Comparison of ENCODE assay signal across 8 mouse cellular contexts in the genomic region with DNA sequence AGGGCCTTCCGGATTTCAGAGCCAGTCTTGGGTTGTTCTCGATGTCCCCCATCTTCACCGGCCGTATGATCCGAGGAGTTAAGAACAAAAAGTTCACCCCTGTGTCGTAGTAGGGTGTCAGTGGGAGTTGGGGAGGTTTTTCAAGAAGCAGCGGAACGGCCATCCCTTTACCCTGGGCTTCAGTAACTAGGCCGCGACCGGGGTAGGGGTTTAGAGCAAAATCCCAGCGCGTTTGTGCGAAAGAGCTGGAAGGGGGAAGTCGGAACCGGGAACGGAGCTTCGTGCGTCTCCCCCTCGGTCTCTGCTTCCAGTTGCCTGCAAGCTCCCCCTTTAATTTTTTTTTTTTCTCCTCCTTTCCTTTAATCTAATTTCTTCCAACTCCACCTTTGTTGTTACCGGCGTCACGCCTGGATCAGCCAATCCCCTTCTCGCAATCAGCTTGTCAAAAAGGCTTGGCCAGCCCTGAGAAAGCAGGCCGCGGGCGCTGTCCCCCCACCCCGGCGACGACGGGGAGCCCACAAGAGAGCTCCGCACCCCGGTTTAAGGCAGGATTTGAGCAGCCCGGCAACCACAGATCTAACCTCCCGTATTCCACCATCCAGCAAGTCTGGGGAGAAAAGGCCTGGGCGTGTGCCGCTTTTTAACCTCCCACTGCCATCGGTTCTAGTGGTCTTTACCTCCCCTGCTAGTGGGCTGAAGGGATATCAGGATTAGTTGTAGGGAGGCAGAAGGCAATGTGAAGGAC. TPM values are rescaled to one million over a fixed set of nuclear protein-coding genes. Genes with fewer than 3 reads are reported as not detected.
A peak's percentile ranks its signal among the peaks of the same experiment; 100 is the strongest.
DNase-seq lines count a peak whose midpoint lies in the region; ATAC-seq lines count a peak whose summit lies in the region.

No protein-coding gene starts in this region.

- no peaks in the 10 kb centered on the region for H3K9me3 ChIP-seq in intestine, embryonic 15.5 days

- peak overlapping the region; percentile 98 for H3K27ac ChIP-seq in intestine, embryonic 15.5 days

- H3K27me3 ChIP-seq in intestine, embryonic 15.5 days (replicated peaks) = no peaks in the 10 kb centered on the region

- peak overlapping the region; percentile 96 for H3K4me2 ChIP-seq in intestine, embryonic 15.5 days (replicated peaks)

- H3K4me1 ChIP-seq in intestine, embryonic 15.5 days (replicated peaks) = peaks cover 20% of the 10 kb centered on the region

- H3K4me3 ChIP-seq in intestine, embryonic 15.5 days (replicated peaks) = peak overlapping the region; percentile 69

- 1% methylated on average over 38 of the region's 38 CpGs for WGBS in intestine, embryonic 15.5 days

- intact Hi-C loops in gastrocnemius, postnatal 36 days (cut with DNase I) = loop anchor here (1.0 kb wide), 1 partner anchor 87 kb away; the partner anchor contains the start of gene Slc25a39
- intact Hi-C loops in left cerebral cortex, postnatal 14 days (cut with DNase I) = loop anchor here (2.0 kb wide), 1 partner anchor 75 kb away; no protein-coding TSS in a partner anchor

- H3K36me3 ChIP-seq in intestine, embryonic 15.5 days = peaks cover 2% of the 10 kb centered on the region

- ATAC-seq in intestine, embryonic 15.5 days = no peak
- peak; percentile 27 for ATAC-seq in megakaryocyte progenitor cell, adult 5-6 weeks (replicated peaks; ENCODE audit: poor library complexity)

- peak; percentile 93 for DNase-seq in adrenal gland, postnatal 10 days
- DNase-seq in embryo, embryonic 11.5 days (ENCODE audit: low read depth, low spot score) = peak; percentile 56
- DNase-seq in gastrocnemius, postnatal 36 days = peak; percentile 77 to 79
- peak; percentile 92 to 93 for DNase-seq in left cerebral cortex, postnatal 14 days (ENCODE audit: low spot score in 2 of 2)
- peak; percentile 88 for DNase-seq in right cerebral cortex, postnatal 14 days
- peak; percentile 71 to 87 for DNase-seq in urinary bladder, postnatal 36 days (ENCODE audit: low spot score in 2 of 2)

- H3K9ac ChIP-seq in intestine, embryonic 15.5 days = peak overlapping the region; percentile 100

RNA-seq across cellular contexts. Expression of gene Ubtf, which starts 0.6 kb away (rescaled TPM):
- total RNA-seq in adrenal gland, postnatal 10 days (2021) = 100 to 1,000 TPM in 1 of 2 experiments, 10 to 100 TPM in 1; 96.3 to 100 TPM
- 10 to 100 TPM; 29.1 to 37.7 TPM for total RNA-seq in gastrocnemius, postnatal 36 days (2021)
- 77.8 and 80.2 TPM in 2 replicates for polyA plus RNA-seq in intestine, embryonic 15.5 days (2015; fragmentation: Nextera tagmentation; extraction: Ambion mirVana)
- 100 to 1,000 TPM; 104 to 108 TPM for total RNA-seq in left cerebral cortex, postnatal 14 days (2021)
- 31.7 and 34.1 TPM in 2 replicates for total RNA-seq in megakaryocyte progenitor cell, adult 5-6 weeks (2015)
- total RNA-seq in megakaryocyte progenitor cell, adult 5-6 weeks (2017) = 131 and 155 TPM in 2 replicates

RNA-seq across cellular contexts. Expression of gene Atxn7l3, which starts 23.7 kb away (rescaled TPM):
- 10 to 100 TPM; 47.2 to 51.3 TPM for total RNA-seq in adrenal gland, postnatal 10 days (2021)
- total RNA-seq in gastrocnemius, postnatal 36 days (2021) = 10 to 100 TPM; 11.4 to 11.9 TPM
- 11.8 and 13.6 TPM in 2 replicates for polyA plus RNA-seq in intestine, embryonic 15.5 days (2015; fragmentation: Nextera tagmentation; extraction: Ambion mirVana)
- total RNA-seq in left cerebral cortex, postnatal 14 days (2021) = 100 to 1,000 TPM; 180 to 196 TPM
- 19.0 and 19.1 TPM in 2 replicates for total RNA-seq in megakaryocyte progenitor cell, adult 5-6 weeks (2015)
- total RNA-seq in megakaryocyte progenitor cell, adult 5-6 weeks (2017) = 19.5 and 25.6 TPM in 2 replicates

RNA-seq across cellular contexts. Expression of gene Tmub2, which starts 35.4 kb away (rescaled TPM):
- 10 to 100 TPM; 36.6 to 41.1 TPM for total RNA-seq in adrenal gland, postnatal 10 days (2021)
- 10 to 100 TPM; 12.7 to 13.5 TPM for total RNA-seq in gastrocnemius, postnatal 36 days (2021)
- 44.3 and 48.5 TPM in 2 replicates for polyA plus RNA-seq in intestine, embryonic 15.5 days (2015; fragmentation: Nextera tagmentation; extraction: Ambion mirVana)
- total RNA-seq in left cerebral cortex, postnatal 14 days (2021) = 10 to 100 TPM; 66.1 to 69.5 TPM
- 15.3 and 16.3 TPM in 2 replicates for total RNA-seq in megakaryocyte progenitor cell, adult 5-6 weeks (2015)
- total RNA-seq in megakaryocyte progenitor cell, adult 5-6 weeks (2017) = 21.4 and 24.8 TPM in 2 replicates

RNA-seq across cellular contexts. Expression of gene Slc4a1, which starts 45.9 kb away (rescaled TPM):
- total RNA-seq in adrenal gland, postnatal 10 days (2021) = 10 to 100 TPM; 26.6 to 64.2 TPM
- total RNA-seq in gastrocnemius, postnatal 36 days (2021) = under 1 TPM in 1 of 2 experiments, not detected in 1; 0.31 TPM
- 15.2 and 18.0 TPM in 2 replicates for polyA plus RNA-seq in intestine, embryonic 15.5 days (2015; fragmentation: Nextera tagmentation; extraction: Ambion mirVana)
- total RNA-seq in left cerebral cortex, postnatal 14 days (2021) = 1 to 10 TPM; 1.2 to 1.3 TPM
- 1.1 and 2.0 TPM in 2 replicates for total RNA-seq in megakaryocyte progenitor cell, adult 5-6 weeks (2015)
- total RNA-seq in megakaryocyte progenitor cell, adult 5-6 weeks (2017) = 0.61 and 0.62 TPM in 2 replicates

RNA-seq across cellular contexts. Expression of gene Asb16, which starts 51.6 kb away (rescaled TPM):
- total RNA-seq in adrenal gland, postnatal 10 days (2021) = 1 to 10 TPM; 1.1 to 2.6 TPM
- 10 to 100 TPM; 76.7 to 88.7 TPM for total RNA-seq in gastrocnemius, postnatal 36 days (2021)
- polyA plus RNA-seq in intestine, embryonic 15.5 days (2015; fragmentation: Nextera tagmentation; extraction: Ambion mirVana) = 0.08 TPM in 1 of 2 replicates, not detected in the other
- under 1 TPM; 0.59 to 0.72 TPM for total RNA-seq in left cerebral cortex, postnatal 14 days (2021)
- 1.5 and 2.0 TPM in 2 replicates for total RNA-seq in megakaryocyte progenitor cell, adult 5-6 weeks (2015)
- total RNA-seq in megakaryocyte progenitor cell, adult 5-6 weeks (2017) = 0.54 and 0.58 TPM in 2 replicates
